Mouse (Mus musculus) liver, adult 2 months (tissue): Measurements from ENCODE around the gene Ciita.

ENCODE experiments used
- CTCF ChIP-seq: fragments of 200-500 bp; IDR thresholded peaks from 2 replicates; pipeline ENCODE4 v1.5.1; 2011; ENCODE audit warnings: low read depth, low read length, control low read depth
- POLR2A ChIP-seq: fragments of 200-500 bp; IDR thresholded peaks from 2 replicates; pipeline ENCODE4 v1.6.1; 2011; ENCODE audit warnings: low read length, control low read depth; ENCODE audit not compliant: insufficient read depth; ENCODE audit errors: extremely low read depth

DNA sequence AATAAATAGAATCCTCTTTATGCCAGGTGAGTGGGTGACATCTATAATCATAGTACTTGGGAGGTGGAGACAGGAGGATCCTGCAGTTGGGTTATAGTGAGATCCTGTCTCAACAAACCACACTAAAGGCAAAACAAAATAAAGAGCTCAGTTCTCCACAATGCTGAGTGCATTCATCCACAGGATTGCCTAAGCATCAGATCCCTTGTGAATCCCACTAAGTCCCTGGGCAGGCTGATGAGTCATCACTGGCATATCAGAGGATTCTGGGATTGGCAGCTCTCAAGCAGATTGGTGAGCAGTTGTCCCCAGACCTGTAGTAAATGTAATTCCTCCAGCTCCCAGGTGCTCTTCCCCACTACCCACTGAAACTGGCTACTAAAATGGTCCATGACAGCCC, 36.1 kb upstream of the Ciita start:
- no peak for TF ChIP-seq CTCF
- TF ChIP-seq POLR2A: no peak
